Mouse (Mus musculus) lung, postnatal 14 days (tissue): Measurements from ENCODE around the gene Erg28.

ENCODE experiments used
- DNase-seq: peaks from one replicate; pipeline ENCODE4 v3.0.0; 2021

Gene Erg28

GRCm38 (mm10) chr12:85811676-85812075, 12.7 kb downstream of the Erg28 start:
- no peak for DNase-seq

GRCm38 (mm10) chr12:85810959-85811358, 13.4 kb downstream of the Erg28 start:
- no peak for DNase-seq

- DNase-seq, result no peak
Measured at GRCm38 (mm10) chr12:85809726-85810125, 14.6 kb downstream of the Erg28 start.

GRCm38 (mm10) chr12:85800031-85800430, 24.3 kb downstream of the Erg28 start:
- no peak for DNase-seq

GRCm38 (mm10) chr12:85795551-85795950, 28.8 kb downstream of the Erg28 start:
- DNase-seq, result no peak

- DNase-seq, result no peak
Measured at GRCm38 (mm10) chr12:85794094-85794493, 30.3 kb downstream of the Erg28 start.

GRCm38 (mm10) chr12:85792821-85793346, 31.5 kb downstream of the Erg28 start:
- peak; percentile 34 for DNase-seq

- DNase-seq, result no peak
Measured at GRCm38 (mm10) chr12:85792158-85792557, 32.2 kb downstream of the Erg28 start.

- no peak for DNase-seq
Measured at GRCm38 (mm10) chr12:85784916-85785815, 39.2 kb downstream of the Erg28 start.

- DNase-seq, result no peak
Measured at GRCm38 (mm10) chr12:85781606-85782005, 42.7 kb downstream of the Erg28 start.

- no peak for DNase-seq
Measured at GRCm38 (mm10) chr12:85779707-85780106, 44.6 kb downstream of the Erg28 start.

- DNase-seq, result no peak
Measured at GRCm38 (mm10) chr12:85778962-85779361, 45.4 kb downstream of the Erg28 start.

- DNase-seq, result peak; percentile 28
Measured at GRCm38 (mm10) chr12:85771356-85771755, 53.0 kb downstream of the Erg28 start.

- DNase-seq, result no peak
Measured at GRCm38 (mm10) chr12:85767750-85768149, 56.6 kb downstream of the Erg28 start.

GRCm38 (mm10) chr12:85766287-85766686, 58.1 kb downstream of the Erg28 start:
- DNase-seq, result no peak
